Mouse (Mus musculus) small intestine, adult 2 months (tissue): ENCODE results near the gene Rhot1.

Experiments used
- CTCF ChIP-seq: fragments of 200-500 bp; IDR thresholded peaks from 2 replicates; pipeline ENCODE4 v1.5.1; 2012; ENCODE audit warnings: low read depth, mild to moderate bottlenecking, control low read depth, inconsistent platforms, low read length, moderate library complexity, mixed read lengths; ENCODE audit not compliant: insufficient replicate concordance, insufficient read length; ENCODE audit errors: extremely low read depth
- POLR2A ChIP-seq: fragments of 200-500 bp; IDR thresholded peaks from 2 replicates; pipeline ENCODE4 v1.6.1; 2012; ENCODE audit warnings: low read depth, mild to moderate bottlenecking, control low read depth, inconsistent platforms, low read length, moderate library complexity

GRCm38 (mm10) chr11:80247026-80247425, 38.2 kb downstream of the Rhot1 start:
- TF ChIP-seq POLR2A (no peak), CTCF (no peak)
